Mouse (Mus musculus) heart, adult 11 months (tissue): ENCODE measurements around the gene Pxdn.
A peak's percentile ranks its signal among the peaks of the same experiment; 100 is the strongest.

Experiments
- DNase-seq: peaks from one replicate; pipeline ENCODE4 v3.0.0; 2022

Gene Pxdn

GRCm38 (mm10) chr12:29954464-29954863 is 17.1 kb downstream of the Pxdn start:
- DNase-seq = no peak

GRCm38 (mm10) chr12:29956969-29957368 is 19.6 kb downstream of the Pxdn start:
- DNase-seq = peak; percentile 91

- no peak for DNase-seq
These were observed 21.2 kb downstream of the Pxdn start for GRCm38 (mm10) chr12:29958637-29959036.

GRCm38 (mm10) chr12:29961041-29961440 is 23.6 kb downstream of the Pxdn start:
- no peak for DNase-seq

- no peak for DNase-seq
These were observed 27.6 kb downstream of the Pxdn start for GRCm38 (mm10) chr12:29965016-29965415.

GRCm38 (mm10) chr12:29971795-29972464 is 34.5 kb downstream of the Pxdn start:
- DNase-seq = no peak

- no peak for DNase-seq
These were observed 35.1 kb downstream of the Pxdn start for GRCm38 (mm10) chr12:29972533-29972932.

GRCm38 (mm10) chr12:29980076-29980475 is 42.7 kb downstream of the Pxdn start:
- DNase-seq = no peak

GRCm38 (mm10) chr12:29981722-29982293 is 44.4 kb downstream of the Pxdn start:
- no peak for DNase-seq

- DNase-seq = no peak
These were observed 45.8 kb downstream of the Pxdn start for GRCm38 (mm10) chr12:29983190-29983589.

- DNase-seq = no peak
These were observed 47.7 kb downstream of the Pxdn start for GRCm38 (mm10) chr12:29985126-29985525.

- DNase-seq = no peak
These were observed 48.8 kb downstream of the Pxdn start for GRCm38 (mm10) chr12:29986241-29986640.

GRCm38 (mm10) chr12:29998895-29999294 is 61.5 kb downstream of the Pxdn start:
- no peak for DNase-seq

GRCm38 (mm10) chr12:30001951-30002350 is 64.5 kb downstream of the Pxdn start:
- DNase-seq = no peak

- DNase-seq = peak; percentile 96
These were observed 66.4 kb downstream of the Pxdn start for GRCm38 (mm10) chr12:30003680-30004364.

GRCm38 (mm10) chr12:30004365-30004723 is 66.9 kb downstream of the Pxdn start:
- no peak for DNase-seq

GRCm38 (mm10) chr12:30006586-30006985 is 69.2 kb downstream of the Pxdn start:
- DNase-seq = no peak

GRCm38 (mm10) chr12:30008741-30009140 is 71.3 kb downstream of the Pxdn start:
- no peak for DNase-seq

GRCm38 (mm10) chr12:30015501-30015900 is 78.1 kb downstream of the Pxdn start:
- no peak for DNase-seq

- DNase-seq = no peak
These were observed 79.7 kb downstream of the Pxdn start for GRCm38 (mm10) chr12:30017131-30017530.

GRCm38 (mm10) chr12:30020447-30020846 is 83.0 kb downstream of the Pxdn start:
- DNase-seq = no peak

- no peak for DNase-seq
These were observed 86.1 kb downstream of the Pxdn start for GRCm38 (mm10) chr12:30023491-30023890.

- DNase-seq = peak; percentile 97
These were observed 86.9 kb downstream of the Pxdn start for GRCm38 (mm10) chr12:30024264-30024825.
